Mouse (Mus musculus): ENCODE measurements around the gene Gm11627. TPM values are rescaled to one million over a fixed set of nuclear protein-coding genes. Genes with fewer than 3 reads are reported as not detected.

The Gm11627 gene
- 1.6 TPM for polyA plus RNA-seq (2015; fragmentation: Illumina TruSeq; extraction: RNeasy Lipid Tissue Mini Kit (QIAGEN cat#74804); ENCODE audit: insufficient read depth, low replicate concordance)

DNA sequence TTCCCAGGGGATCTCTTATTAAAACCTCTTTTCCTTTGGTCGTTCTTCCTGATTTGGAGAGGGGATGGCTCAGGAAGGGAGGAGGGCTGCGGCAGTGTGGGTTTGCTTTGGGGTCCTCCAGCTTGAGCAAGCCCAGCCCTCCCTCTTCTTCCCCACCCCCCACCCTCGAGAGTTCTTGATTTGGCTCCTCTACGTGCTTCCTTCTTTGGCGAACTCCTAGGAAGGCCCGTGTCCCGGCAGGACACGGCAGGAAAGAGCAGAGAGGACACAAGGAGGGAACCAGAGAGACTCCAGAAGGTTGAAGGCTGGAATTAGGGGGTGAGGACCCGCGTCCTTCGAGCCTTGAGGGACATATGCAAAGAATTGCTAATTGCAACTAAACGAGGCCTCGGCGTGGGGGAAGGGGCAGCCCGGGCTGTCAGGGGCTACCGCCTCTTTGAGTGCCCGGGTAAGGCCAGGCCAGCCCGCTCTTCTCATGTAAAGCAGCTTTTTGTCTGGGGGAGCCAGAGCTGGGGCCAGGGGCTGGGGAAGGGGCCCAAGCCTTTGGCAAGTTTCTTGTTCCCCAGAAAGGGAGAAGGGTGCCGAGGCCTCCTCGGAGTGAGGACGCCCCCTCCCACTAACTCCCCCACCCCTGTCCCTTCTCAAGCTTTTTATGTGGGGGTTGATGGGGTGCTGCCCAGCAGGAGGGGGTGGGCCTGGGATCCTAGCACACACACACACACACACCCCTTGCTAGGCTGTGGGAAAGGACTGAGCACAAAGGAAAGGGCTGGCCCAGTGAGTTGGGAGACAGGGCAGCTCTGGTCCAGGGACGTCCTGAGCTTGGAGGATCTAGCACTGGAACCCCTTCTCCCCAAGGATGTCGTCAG lies at the start of gene Gm11627:
Gene Gm11627 (minus strand): TSS at position 297 of the 869 bp plus-strand sequence.

GRCm38 (mm10) chr11:102604010-102604584 lies 24.8 kb upstream of the Gm11627 start, which contains the start of gene Fzd2:
TSS of gene Fzd2 (plus strand) at chr11:102604396.

DNA sequence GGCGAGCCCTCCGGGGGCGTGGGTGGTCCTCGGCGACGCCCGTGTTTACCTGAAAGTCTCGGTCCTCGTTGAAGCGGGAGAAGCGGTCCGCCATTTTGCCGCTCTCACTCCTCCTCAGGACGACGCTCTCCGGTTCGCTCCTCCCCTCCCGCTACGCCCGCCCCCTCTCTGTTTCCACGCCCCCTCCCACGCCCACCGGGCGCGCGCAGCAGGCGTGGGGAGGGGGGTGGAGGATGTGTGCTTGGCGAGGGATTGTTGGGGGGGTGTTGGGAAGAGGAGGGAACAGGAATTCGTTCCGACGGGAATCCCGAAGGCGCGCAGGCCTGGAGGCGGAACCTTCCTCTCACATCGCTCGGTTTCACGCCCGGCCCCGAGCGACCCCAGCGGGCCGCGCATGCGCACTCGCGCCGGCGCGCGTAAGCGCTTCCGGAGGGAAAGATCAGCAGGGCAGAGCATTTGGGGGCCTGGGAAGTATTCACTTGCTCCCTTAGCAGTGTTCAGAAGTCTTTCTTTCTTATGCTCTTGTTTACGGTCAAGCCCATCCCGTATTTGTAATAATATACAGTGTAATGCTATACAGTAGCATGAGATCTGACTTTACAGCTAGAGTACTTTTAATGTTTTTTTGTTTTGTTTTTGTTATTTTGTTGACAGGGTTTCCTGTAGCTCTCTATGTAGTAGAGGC lies 23.1 kb downstream of the Gm11627 start, which contains the start of gene Gpatch8:
Gene Gpatch8 (minus strand): TSS at position 362 of the 685 bp plus-strand sequence.

Other genes with a start within 250 kb of the Gm11627 start
- 79.8 TPM for gene Slc4a1, start 213.3 kb downstream of the Gm11627 start, polyA plus RNA-seq (2015; fragmentation: Illumina TruSeq; extraction: RNeasy Lipid Tissue Mini Kit (QIAGEN cat#74804); ENCODE audit: insufficient read depth, low replicate concordance)
- 1.4 TPM for gene Rundc3a, start 186.1 kb downstream of the Gm11627 start, polyA plus RNA-seq (2015; fragmentation: Illumina TruSeq; extraction: RNeasy Lipid Tissue Mini Kit (QIAGEN cat#74804); ENCODE audit: insufficient read depth, low replicate concordance)
- 60.0 TPM for gene Slc25a39, start 171.5 kb downstream of the Gm11627 start, polyA plus RNA-seq (2015; fragmentation: Illumina TruSeq; extraction: RNeasy Lipid Tissue Mini Kit (QIAGEN cat#74804); ENCODE audit: insufficient read depth, low replicate concordance)
- gene Grn, start 149.1 kb downstream of the Gm11627 start, polyA plus RNA-seq (2015; fragmentation: Illumina TruSeq; extraction: RNeasy Lipid Tissue Mini Kit (QIAGEN cat#74804); ENCODE audit: insufficient read depth, low replicate concordance) = 109 TPM
- gene Fam171a2, start 131.8 kb downstream of the Gm11627 start, polyA plus RNA-seq (2015; fragmentation: Illumina TruSeq; extraction: RNeasy Lipid Tissue Mini Kit (QIAGEN cat#74804); ENCODE audit: insufficient read depth, low replicate concordance) = not detected
- 4.6 TPM for gene Itga2b, start 109.3 kb downstream of the Gm11627 start, polyA plus RNA-seq (2015; fragmentation: Illumina TruSeq; extraction: RNeasy Lipid Tissue Mini Kit (QIAGEN cat#74804); ENCODE audit: insufficient read depth, low replicate concordance)
- 37.0 TPM for gene Gpatch8, start 23.1 kb downstream of the Gm11627 start, polyA plus RNA-seq (2015; fragmentation: Illumina TruSeq; extraction: RNeasy Lipid Tissue Mini Kit (QIAGEN cat#74804); ENCODE audit: insufficient read depth, low replicate concordance)
- 0.61 TPM for gene Fzd2, start 24.9 kb upstream of the Gm11627 start, polyA plus RNA-seq (2015; fragmentation: Illumina TruSeq; extraction: RNeasy Lipid Tissue Mini Kit (QIAGEN cat#74804); ENCODE audit: insufficient read depth, low replicate concordance)
- gene Meioc, start 84.3 kb upstream of the Gm11627 start, polyA plus RNA-seq (2015; fragmentation: Illumina TruSeq; extraction: RNeasy Lipid Tissue Mini Kit (QIAGEN cat#74804); ENCODE audit: insufficient read depth, low replicate concordance) = not detected
- 29.5 TPM for gene Ccdc43, start 118.3 kb upstream of the Gm11627 start, polyA plus RNA-seq (2015; fragmentation: Illumina TruSeq; extraction: RNeasy Lipid Tissue Mini Kit (QIAGEN cat#74804); ENCODE audit: insufficient read depth, low replicate concordance)
- gene Adam11, start 182.0 kb upstream of the Gm11627 start, polyA plus RNA-seq (2015; fragmentation: Illumina TruSeq; extraction: RNeasy Lipid Tissue Mini Kit (QIAGEN cat#74804); ENCODE audit: insufficient read depth, low replicate concordance) = 6.3 TPM
- 5.5 TPM for gene Gjc1, start 240.2 kb upstream of the Gm11627 start, polyA plus RNA-seq (2015; fragmentation: Illumina TruSeq; extraction: RNeasy Lipid Tissue Mini Kit (QIAGEN cat#74804); ENCODE audit: insufficient read depth, low replicate concordance)